8 mouse cellular contexts compared by ENCODE assay signal in genomic region chr9:40757685-40758270, GRCm38 (mm10). TPM values are rescaled to one million over a fixed set of nuclear protein-coding genes. Genes with fewer than 3 reads are reported as not detected.
DNase-seq lines count a peak whose midpoint lies in the region; ATAC-seq and TF ChIP-seq lines count a peak whose summit lies in the region.

No protein-coding gene starts in this region.

- peak overlapping the region; percentile 56 for H3K4me2 ChIP-seq in lung, embryonic 14.5 days

- ATAC-seq in lung, embryonic 14.5 days (ENCODE audit: insufficient read depth), result peak; percentile 93
- ATAC-seq in neutrophil, adult 5-6 weeks (ENCODE audit: extremely low read depth, insufficient number of reproducible peaks, low FRiP score, poor library complexity, severe bottlenecking), result peak; percentile 86

- H3K4me3 ChIP-seq in cerebellum, adult 2 months (replicated peaks; ENCODE audit: insufficient read depth, low read depth, low read length), result peak overlapping the region; percentile 39
- H3K4me3 ChIP-seq in hindbrain, embryonic 10.5 days, result peak overlapping the region; percentile 47
- H3K4me3 ChIP-seq in lung, embryonic 14.5 days (ENCODE audit: low read depth, low read length), result peak overlapping the region; percentile 10; the same call in 1 of the 2 replicates

- no peaks in the 10 kb centered on the region for H3K9me3 ChIP-seq in hindbrain, embryonic 10.5 days
- no peaks in the 10 kb centered on the region for H3K9me3 ChIP-seq in lung, embryonic 14.5 days (ENCODE audit: low read depth, low read length)

- peak overlapping the region; percentile 76 for H3K27ac ChIP-seq in cerebellum, adult 2 months (ENCODE audit: insufficient read depth, low read length)
- peak overlapping the region; percentile 82 for H3K27ac ChIP-seq in hindbrain, embryonic 10.5 days
- H3K27ac ChIP-seq in lung, embryonic 14.5 days (ENCODE audit: low read depth), result no peak overlapping the region

- peak; percentile 94 for DNase-seq in MN1 (ENCODE audit: low spot score)
- DNase-seq in cerebellum, adult 2 months, result peak; percentile 86 to 93
- peak; percentile 88 to 92 for DNase-seq in frontal cortex, adult 2 months (ENCODE audit: extremely low spot score in 1 of 2, low spot score in 1 of 2)
- peak; percentile 80 for DNase-seq in hindbrain, embryonic 10.5 days (ENCODE audit: low spot score)
- DNase-seq in layer of hippocampus, adult 9-10 months (ENCODE audit: low spot score), result peak; percentile 69
- DNase-seq in lung, embryonic 14.5 days, result peak; percentile 93
- DNase-seq in testis, postnatal 10 days (ENCODE audit: low spot score), result peak; percentile 70

- TF ChIP-seq CTCF in cerebellum, adult 2 months (IDR thresholded peaks at IDR 0.05; ENCODE audit: borderline replicate concordance, insufficient read depth, low read depth, low read length), result peak; percentile 85
- peak; percentile 88 for TF ChIP-seq CTCF in lung, embryonic 14.5 days (IDR thresholded peaks at IDR 0.05; ENCODE audit: low read depth)

- H3K4me1 ChIP-seq in cerebellum, adult 2 months (ENCODE audit: control insufficient read depth, insufficient read depth, low read length), result peaks cover 11% of the 10 kb centered on the region; the same call in 1 of the 2 replicates
- H3K4me1 ChIP-seq in hindbrain, embryonic 10.5 days (replicated peaks), result peaks cover 21% of the 10 kb centered on the region
- H3K4me1 ChIP-seq in lung, embryonic 14.5 days (ENCODE audit: insufficient read depth), result peaks cover 6% of the 10 kb centered on the region; the same call in 1 of the 2 replicates

- H3K36me3 ChIP-seq in hindbrain, embryonic 10.5 days, result 0 out of 2 replicates have a peak, but pooled peaks cover 8% of the 10 kb centered on the region
- 0 out of 2 replicates have a peak, but pooled peaks cover 11% of the 10 kb centered on the region for H3K36me3 ChIP-seq in lung, embryonic 14.5 days (ENCODE audit: insufficient read depth)

- peak overlapping the region; percentile 5 for H3K9ac ChIP-seq in lung, embryonic 14.5 days

- H3K27me3 ChIP-seq in cerebellum, adult 2 months (ENCODE audit: control insufficient read depth, insufficient read depth, low read length), result no peaks in the 10 kb centered on the region
- no peaks in the 10 kb centered on the region for H3K27me3 ChIP-seq in hindbrain, embryonic 10.5 days (ENCODE audit: insufficient read depth, poor library complexity, severe bottlenecking)
- H3K27me3 ChIP-seq in lung, embryonic 14.5 days (ENCODE audit: insufficient read depth, low read length), result no peaks in the 10 kb centered on the region

- under 1% methylated on average over 22 of the region's 22 CpGs for WGBS in cerebellum, adult 2 months
- WGBS in hindbrain, embryonic 10.5 days, result 11% methylated on average over 22 of the region's 22 CpGs
- 8% methylated on average over 22 of the region's 22 CpGs for WGBS in lung, embryonic 14.5 days

- TF ChIP-seq POLR2A in cerebellum, adult 2 months (IDR thresholded peaks at IDR 0.05; ENCODE audit: borderline replicate concordance, insufficient read depth, low read length), result peak; percentile 30; the same call in 1 of the 2 replicates

RNA-seq across cellular contexts. Expression of gene Hspa8, which starts 43.0 kb away (rescaled TPM):
- 2,645 and 2,703 TPM in 2 replicates for polyA plus RNA-seq in cerebellum, adult 2 months (2012; rRNA removed)
- 1,947 and 2,084 TPM in 2 replicates for polyA plus RNA-seq in frontal cortex, adult 2 months (2012; rRNA removed)
- 2,933 and 3,536 TPM in 2 replicates for polyA plus RNA-seq in hindbrain, embryonic 10.5 days (2016; fragmentation: Nextera tagmentation; extraction: Ambion mirVana)
- 2,522 and 2,633 TPM in 2 replicates for polyA plus RNA-seq in lung, embryonic 14.5 days (2014; fragmentation: Nextera tagmentation; extraction: Ambion mirVana)
- total RNA-seq in neutrophil, adult 5-6 weeks (2017), result 1,488 and 1,684 TPM in 2 replicates
